Mouse (Mus musculus) testis, postnatal 14 days (tissue): ENCODE measurements around the gene Hs2st1.
"Not testable (repeated sequence)": the region's sequence is repeated elsewhere in the genome, so short reads cannot be mapped to it uniquely, and the experiment has no call there.

Source experiments
- DNase-seq: peaks from one replicate; pipeline ENCODE4 v3.0.0; 2021; ENCODE audit warnings: low spot score

Gene Hs2st1

GRCm38 (mm10) chr3:144570047-144570815 lies at the start of gene Hs2st1, which contains the start of gene Selenof:
Hs2st1 (minus strand) TSS chr3:144570181.
Selenof (plus strand) TSS chr3:144570304.
- DNase-seq, result peak; percentile 100

- no peak for DNase-seq
These were observed 47.7 kb upstream of the Hs2st1 start for GRCm38 (mm10) chr3:144617633-144618180.

GRCm38 (mm10) chr3:144616654-144617425 lies 46.9 kb upstream of the Hs2st1 start:
- peak; percentile 60 for DNase-seq

- no peak for DNase-seq
These were observed 45.5 kb upstream of the Hs2st1 start for GRCm38 (mm10) chr3:144615459-144615858.

- DNase-seq, result no peak
These were observed 44.7 kb upstream of the Hs2st1 start for GRCm38 (mm10) chr3:144614698-144615097.

GRCm38 (mm10) chr3:144614277-144614676 lies 44.3 kb upstream of the Hs2st1 start:
- DNase-seq, result no peak

GRCm38 (mm10) chr3:144612382-144612781 lies 42.4 kb upstream of the Hs2st1 start:
- no peak for DNase-seq

GRCm38 (mm10) chr3:144611626-144612271 lies 41.8 kb upstream of the Hs2st1 start:
- no peak for DNase-seq

- no peak for DNase-seq
These were observed 40.8 kb upstream of the Hs2st1 start for GRCm38 (mm10) chr3:144610759-144611158.

GRCm38 (mm10) chr3:144608090-144608489 lies 38.1 kb upstream of the Hs2st1 start:
- DNase-seq, result no peak

- no peak for DNase-seq
These were observed 36.5 kb upstream of the Hs2st1 start for GRCm38 (mm10) chr3:144606449-144606848.

GRCm38 (mm10) chr3:144605811-144606210 lies 35.8 kb upstream of the Hs2st1 start:
- DNase-seq, result not testable (repeated sequence)

- no peak for DNase-seq
These were observed 34.2 kb upstream of the Hs2st1 start for GRCm38 (mm10) chr3:144604205-144604604.

- no peak for DNase-seq
These were observed 33.6 kb upstream of the Hs2st1 start for GRCm38 (mm10) chr3:144603558-144603957.

- no peak for DNase-seq
These were observed 32.8 kb upstream of the Hs2st1 start for GRCm38 (mm10) chr3:144602819-144603218.

- no peak for DNase-seq
These were observed 32.4 kb upstream of the Hs2st1 start for GRCm38 (mm10) chr3:144602413-144602812.

GRCm38 (mm10) chr3:144597790-144598467 lies 27.9 kb upstream of the Hs2st1 start:
- DNase-seq, result no peak

- no peak for DNase-seq
These were observed 27.1 kb upstream of the Hs2st1 start for GRCm38 (mm10) chr3:144597121-144597520.

GRCm38 (mm10) chr3:144592992-144593785 lies 23.2 kb upstream of the Hs2st1 start:
- no peak for DNase-seq

- DNase-seq, result no peak
These were observed 19.4 kb upstream of the Hs2st1 start for GRCm38 (mm10) chr3:144589189-144589890.
